Mouse (Mus musculus) retina, postnatal 7 days (tissue): ENCODE data around the gene 4930550C14Rik.

ENCODE experiments used
- DNase-seq: peaks from one replicate; pipeline ENCODE4 v3.0.0-alpha.2; 2012; ENCODE audit warnings: low read depth, low spot score

The 4930550C14Rik gene

DNA sequence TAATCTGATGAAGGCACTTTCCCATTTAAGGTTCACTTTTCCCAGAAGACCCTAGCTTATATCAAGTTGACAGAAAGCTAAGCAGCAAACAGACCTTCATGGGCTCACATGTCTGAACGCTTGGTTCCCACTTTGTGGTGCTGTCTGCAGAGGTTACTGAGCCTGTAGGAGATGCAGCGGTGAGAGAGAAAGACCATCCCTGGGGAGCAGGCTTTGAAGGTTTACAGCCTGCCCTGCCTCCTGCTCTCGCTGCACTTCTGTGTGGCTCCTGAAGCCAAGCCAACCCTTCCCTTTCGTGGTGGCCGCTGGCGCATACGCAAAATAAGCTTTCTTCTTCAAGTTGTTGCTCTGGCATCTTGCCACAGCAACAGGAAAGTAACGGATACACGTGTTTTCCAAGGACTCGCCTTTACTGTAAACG lies at the start of gene 4930550C14Rik:
Gene 4930550C14Rik, plus strand, starts transcription at position 35 of the 421 bp plus-strand sequence.
- no peak for DNase-seq

GRCm38 (mm10) chr9:53353161-53353560 lies 49.0 kb upstream of the 4930550C14Rik start:
- no peak for DNase-seq

DNA sequence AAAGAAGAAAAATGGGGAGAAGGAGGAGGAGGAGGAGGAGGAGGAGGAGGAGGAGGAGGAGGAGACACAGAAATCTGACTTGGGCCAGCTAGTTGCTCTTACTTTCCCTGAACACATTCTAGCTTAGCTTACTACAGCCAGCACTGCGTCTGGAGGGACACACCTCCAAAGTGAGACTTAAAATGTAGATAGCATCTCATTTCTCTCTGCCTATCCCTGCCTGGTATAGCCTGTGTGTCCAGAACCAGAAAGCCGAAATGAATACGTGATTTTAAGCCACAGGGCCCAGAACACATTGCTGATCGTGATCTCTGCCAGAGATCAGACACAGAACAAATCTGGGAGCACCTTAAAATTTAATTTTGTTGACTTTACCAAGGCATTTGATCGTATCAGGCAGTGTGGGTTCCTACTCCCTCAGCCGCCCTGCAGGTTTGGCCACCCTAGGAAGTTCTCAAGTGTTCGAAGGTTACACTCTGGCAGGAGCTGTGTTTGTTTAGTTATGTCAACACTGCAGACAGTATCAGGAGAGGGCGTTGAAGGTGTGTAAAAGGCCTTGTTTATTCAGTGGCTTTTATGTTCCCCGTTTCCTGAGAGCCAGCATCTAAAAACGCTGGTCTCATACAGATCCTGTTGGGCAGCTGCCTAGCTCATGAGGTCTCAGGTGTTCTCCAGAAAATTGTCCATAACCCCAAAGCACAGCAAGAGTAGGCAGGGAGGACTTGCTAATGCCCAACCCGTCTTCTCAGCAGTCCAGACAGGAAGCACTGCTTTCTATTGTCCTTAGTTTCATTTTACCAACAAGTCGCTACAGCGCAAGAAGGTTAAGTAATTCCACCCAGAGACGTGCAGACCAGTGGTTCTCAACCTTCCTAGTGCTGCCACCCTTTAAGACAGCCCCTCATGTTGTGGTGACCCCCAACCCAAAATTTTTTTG lies 45.6 kb upstream of the 4930550C14Rik start:
- no peak for DNase-seq

GRCm38 (mm10) chr9:53371339-53371738 lies 30.8 kb upstream of the 4930550C14Rik start:
- no peak for DNase-seq

- no peak for DNase-seq
Measured at GRCm38 (mm10) chr9:53375907-53376306, 26.2 kb upstream of the 4930550C14Rik start.

DNA sequence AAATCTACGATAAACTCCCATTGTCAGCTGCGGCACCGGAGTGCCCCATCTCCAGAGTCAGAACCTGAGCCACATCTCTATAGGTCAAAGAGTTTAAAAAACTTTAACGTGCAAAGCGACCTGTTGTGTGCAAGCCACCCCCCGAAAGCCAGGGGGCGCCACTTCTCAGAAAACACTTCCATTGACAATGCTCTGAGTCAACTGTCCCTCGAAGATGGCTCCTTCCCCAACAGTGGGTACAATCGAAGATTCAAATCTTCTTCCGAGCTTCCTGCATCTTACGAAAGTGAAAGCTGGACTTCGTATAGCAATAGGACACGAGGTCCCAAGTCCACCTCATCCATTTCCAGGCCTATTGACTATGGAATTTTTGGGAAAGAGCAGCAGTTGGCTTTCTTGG lies 25.3 kb upstream of the 4930550C14Rik start:
- DNase-seq: no peak

- DNase-seq: no peak
Measured at GRCm38 (mm10) chr9:53377597-53377996, 24.5 kb upstream of the 4930550C14Rik start.

DNA sequence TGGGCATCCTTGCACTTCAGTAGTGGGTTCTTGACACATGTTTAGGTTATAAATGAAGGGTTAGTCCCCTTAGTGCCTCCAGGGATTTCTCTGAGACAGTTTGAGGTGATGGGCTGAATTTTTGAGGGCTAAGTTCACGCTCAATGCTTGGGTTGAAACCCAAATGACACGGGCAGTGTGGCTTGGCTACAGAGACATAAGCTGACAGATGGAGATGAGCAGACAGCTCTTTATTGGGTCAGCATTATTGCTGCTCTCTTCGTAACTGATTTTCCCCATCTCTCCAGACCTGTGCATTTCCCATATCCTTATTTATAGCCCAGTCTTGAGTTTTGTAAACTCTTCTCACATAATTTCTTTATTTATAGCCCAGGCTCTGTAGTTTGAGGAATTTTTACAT lies 24.0 kb upstream of the 4930550C14Rik start:
- DNase-seq: no peak

DNA sequence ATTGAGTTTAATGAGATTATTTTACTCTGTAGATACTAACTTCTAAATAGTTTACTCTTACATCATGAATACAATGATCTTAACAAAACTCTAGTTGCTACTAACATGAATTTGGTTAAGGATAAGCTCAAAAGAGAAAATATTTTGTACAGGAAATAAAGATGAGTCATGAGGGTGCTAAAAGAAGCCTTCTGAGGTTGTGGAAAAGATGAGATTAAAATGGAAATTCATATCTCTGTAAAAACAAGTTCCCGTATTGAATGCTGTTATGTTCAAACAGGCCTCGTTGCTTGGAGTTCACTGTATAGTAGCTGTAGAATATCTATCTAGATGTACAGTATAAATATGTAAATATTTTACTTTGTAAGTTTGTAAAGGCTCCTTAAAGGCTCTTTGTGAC lies 21.5 kb upstream of the 4930550C14Rik start:
- no peak for DNase-seq

- DNase-seq: no peak
Measured at GRCm38 (mm10) chr9:53381113-53381615, 21.0 kb upstream of the 4930550C14Rik start.

DNA sequence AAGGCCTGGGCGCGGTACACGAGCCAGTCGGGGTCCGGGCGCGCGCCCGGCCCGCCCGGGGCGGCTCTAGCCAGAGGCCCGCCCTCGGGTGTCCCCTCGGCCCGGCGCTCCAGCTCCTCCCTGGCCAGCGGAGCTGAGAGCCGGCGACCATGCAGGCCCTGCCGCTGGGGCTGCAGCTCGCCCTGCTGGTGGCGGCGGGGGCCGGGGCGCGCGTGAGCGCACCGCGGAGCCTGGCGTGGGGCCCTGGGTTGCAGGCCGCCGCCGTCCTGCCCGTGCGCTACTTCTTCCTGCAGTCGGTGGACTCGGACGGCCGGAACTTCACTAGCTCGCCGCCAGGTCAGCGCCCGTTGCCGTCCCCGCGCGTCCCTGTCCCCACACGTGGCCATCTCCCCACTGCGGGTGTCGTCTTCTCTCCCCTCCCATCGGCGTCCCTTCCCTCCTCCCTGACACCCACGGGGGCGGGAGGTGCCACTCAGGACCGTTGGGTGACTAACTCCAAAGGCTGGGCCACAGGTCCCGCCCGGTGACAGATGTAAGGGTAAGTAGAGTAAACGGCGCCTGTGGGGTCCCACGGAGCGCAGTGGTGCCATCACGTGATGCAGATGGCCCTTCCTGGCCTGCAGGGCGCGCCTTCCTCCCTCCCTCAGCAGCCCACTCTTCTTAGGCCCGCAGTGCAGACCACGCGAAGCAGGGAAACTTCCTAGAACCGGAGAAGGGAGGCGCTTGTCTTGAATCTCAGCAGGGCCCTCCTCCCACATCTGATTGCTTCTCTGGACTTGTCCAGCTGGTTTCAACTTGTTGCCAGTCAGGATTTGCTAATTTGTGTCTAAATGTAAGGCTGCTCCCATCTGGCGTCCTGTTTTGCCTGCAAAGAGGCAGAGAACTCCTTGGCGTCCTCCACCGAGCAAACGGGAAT lies 17.9 kb upstream of the 4930550C14Rik start, which contains the start of gene Kdelc2:
Gene Kdelc2, plus strand, starts transcription at position 75 of the 916 bp plus-strand sequence.
- DNase-seq: peak; percentile 41

DNA sequence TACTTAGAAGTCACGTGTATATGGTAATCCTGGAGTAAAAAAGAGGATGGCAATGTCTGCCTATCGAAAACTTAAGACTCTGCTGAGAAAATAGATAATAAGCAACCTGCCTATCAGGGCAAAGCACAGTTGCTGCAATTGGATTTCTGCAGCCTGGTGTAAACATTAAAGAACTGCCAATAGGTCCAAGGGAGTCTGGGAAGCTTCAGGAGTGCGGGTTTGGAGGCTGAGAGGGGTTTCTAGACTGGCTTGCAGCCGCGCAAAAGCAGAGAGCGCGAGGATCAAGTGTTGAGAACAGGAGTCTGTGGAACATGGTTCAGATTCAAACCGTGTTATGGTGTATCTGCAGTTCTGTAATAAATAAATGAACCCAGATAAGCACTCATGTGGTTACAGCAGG lies 17.3 kb upstream of the 4930550C14Rik start:
- DNase-seq: no peak

DNA sequence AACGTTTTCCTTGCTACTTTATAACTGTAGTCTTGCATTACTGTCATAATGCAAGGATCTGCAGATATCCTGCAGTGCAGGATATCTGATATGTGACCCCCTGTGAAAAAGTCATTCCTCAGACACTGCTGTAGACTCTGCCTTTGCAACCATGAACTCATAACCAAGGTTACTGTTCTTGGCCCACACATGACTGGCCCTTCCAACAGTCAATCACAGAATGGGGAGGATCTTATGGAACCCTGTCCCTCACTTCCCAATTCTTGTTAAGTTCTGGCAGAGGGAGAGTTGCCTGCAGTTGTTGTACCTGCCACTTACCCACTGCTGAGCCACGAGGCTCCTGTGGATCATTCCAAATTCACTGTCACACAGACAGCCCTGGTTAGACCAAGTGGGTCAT lies 14.7 kb upstream of the 4930550C14Rik start:
- DNase-seq: no peak

DNA sequence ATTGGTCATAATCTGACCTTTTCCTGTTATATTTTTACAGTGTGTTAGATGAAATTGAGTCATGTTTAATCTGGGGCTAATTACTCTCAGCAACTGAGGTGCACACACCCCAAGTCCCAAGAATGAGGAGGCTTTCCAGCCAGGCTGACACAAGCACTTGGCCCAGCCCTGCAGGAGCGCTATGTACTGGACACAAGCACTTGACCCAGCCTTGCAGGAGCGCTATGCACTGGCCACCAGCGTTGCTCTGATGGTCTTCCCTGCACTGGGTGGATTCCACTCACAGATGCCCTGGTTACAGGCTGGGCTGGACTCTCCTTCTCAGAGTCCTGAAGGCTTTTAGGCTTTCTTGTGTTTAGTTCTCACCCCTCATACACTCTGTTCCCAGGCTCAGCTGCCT lies 13.0 kb upstream of the 4930550C14Rik start:
- no peak for DNase-seq

GRCm38 (mm10) chr9:53390136-53390535 lies 12.0 kb upstream of the 4930550C14Rik start:
- no peak for DNase-seq

GRCm38 (mm10) chr9:53397685-53398387 lies 4.3 kb upstream of the 4930550C14Rik start:
- no peak for DNase-seq

DNA sequence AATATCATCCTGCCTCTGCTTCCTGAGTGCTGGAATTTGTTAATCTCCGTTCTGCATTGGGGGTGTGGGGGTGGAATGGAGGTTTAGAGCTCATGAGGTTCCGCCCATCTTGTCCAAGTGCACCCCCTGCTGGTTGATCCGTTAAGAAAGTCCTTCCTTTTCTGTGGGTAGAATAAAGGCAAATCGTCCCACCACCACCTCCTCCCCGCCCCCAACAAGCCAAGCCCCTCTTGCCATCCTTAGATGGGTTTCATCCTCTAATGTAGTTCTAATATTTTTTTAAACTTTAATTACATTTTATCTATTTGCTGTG lies 3.8 kb upstream of the 4930550C14Rik start:
- peak; percentile 35 for DNase-seq

DNA sequence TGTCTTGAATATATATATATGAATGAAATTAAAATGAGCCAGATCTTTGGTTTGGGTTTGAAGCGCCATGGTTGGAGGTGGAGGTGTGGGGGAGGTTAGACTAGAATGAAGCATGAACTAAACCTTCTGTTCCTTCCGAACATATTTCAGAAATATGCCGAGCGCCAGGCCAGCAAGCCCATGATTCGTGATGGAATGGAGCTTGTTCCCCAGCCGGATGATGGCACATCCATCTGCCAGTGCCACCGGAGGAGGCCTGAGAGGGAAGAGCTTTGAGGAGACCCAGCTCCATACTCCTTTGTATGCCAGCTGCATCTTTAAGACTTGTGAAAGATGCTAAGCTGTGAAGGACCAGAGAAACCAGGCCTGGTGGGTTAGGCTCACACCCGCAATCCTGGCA lies 2.6 kb upstream of the 4930550C14Rik start:
- DNase-seq: no peak

- DNase-seq: no peak
Measured at GRCm38 (mm10) chr9:53400696-53401095, 1.4 kb upstream of the 4930550C14Rik start.

DNA sequence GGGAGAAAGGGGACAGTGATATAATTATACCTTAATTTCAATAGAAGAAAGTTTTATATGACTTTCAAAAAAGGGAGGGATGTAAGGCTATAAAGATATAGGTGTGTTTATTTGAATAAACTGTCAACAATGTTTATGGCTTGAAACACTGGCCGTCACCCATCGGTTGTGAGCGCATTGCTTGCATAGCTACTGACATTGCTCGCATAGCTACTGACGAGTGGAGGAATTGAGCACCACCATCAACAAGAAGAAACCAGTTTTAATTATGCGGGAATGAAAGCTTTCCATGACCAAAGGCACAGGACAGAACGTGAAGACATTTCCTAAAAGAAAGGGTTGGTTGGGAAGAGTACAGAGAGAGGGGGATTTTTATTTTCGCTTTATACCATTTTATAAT lies 979 bp upstream of the 4930550C14Rik start:
- DNase-seq: no peak

DNA sequence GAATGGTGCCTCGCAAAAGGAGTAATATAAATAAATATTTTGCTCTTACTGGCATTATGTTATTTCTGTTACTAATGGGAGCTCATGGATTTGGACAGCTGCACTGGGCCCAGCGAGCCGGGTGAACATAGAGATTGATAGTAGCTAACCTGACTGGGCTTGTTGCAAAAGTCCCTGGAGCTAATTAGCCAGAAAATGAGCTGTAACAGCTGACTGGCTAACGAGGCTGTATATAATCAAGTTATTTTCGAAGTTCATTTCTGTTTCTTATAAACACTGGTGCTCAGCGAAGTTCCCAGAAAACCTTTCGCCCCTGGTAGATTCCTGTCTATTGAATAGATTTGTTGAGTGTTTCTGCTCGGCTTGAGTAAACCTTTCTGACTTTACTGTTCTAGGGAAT lies 866 bp downstream of the 4930550C14Rik start:
- DNase-seq: no peak
